Mouse (Mus musculus): ENCODE data around the gene Angptl8. TPM values are rescaled to one million over a fixed set of nuclear protein-coding genes. Genes with fewer than 3 reads are reported as not detected.
A peak's percentile ranks its signal among the peaks of the same experiment; 100 is the strongest.

Gene Angptl8
- total RNA-seq, 2 experiments from 2014 or later, result not detected

GRCm38 (mm10) chr9:21870879-21871524, 35.7 kb downstream of the Angptl8 start:
- intact Hi-C loops (cut with DNase I; ENCODE audit: low total_unique reads), result loop anchor here (5.0 to 10.0 kb wide), 4 partner anchors 34 to 266 kb away; partner anchors contain the start of gene Angptl8
- DNase-seq, result peak; percentile 32

- intact Hi-C loops (cut with DNase I; ENCODE audit: low total_unique reads), result loop anchor here (5.0 to 10.0 kb wide), 4 partner anchors 35 to 267 kb away; partner anchors contain the start of gene Angptl8
- no peak for DNase-seq
Observed at GRCm38 (mm10) chr9:21872204-21872603, 36.9 kb downstream of the Angptl8 start.

- DNase-seq, result no peak
- intact Hi-C loops (cut with DNase I; ENCODE audit: low total_unique reads), result loop anchor here (10.0 kb wide), 3 partner anchors 132 to 272 kb away; no protein-coding TSS in a partner anchor
Observed at GRCm38 (mm10) chr9:21876601-21877000, 41.3 kb downstream of the Angptl8 start.

Small RNA genes lying within 50 kb of the gene (microRNA-seq; reads per million reads assigned to microRNA genes)
- 3.5 to 6.4 reads per million in 2 experiments for gene Mir7083

Other genes with a start within 250 kb of the Angptl8 start
- 10 to 100 TPM; 41.4 to 44.5 TPM for gene Timm29, start 242.8 kb upstream of the Angptl8 start, total RNA-seq (2021)
- gene Yipf2, start 242.7 kb upstream of the Angptl8 start, total RNA-seq (2021), result 1 to 10 TPM; 4.6 to 5.8 TPM
- gene Smarca4, start 219.3 kb upstream of the Angptl8 start, total RNA-seq (2021), result 10 to 100 TPM; 42.5 to 49.8 TPM
- 1 to 10 TPM; 4.5 to 9.5 TPM for gene Ldlr, start 112.0 kb upstream of the Angptl8 start, total RNA-seq (2021)
- 1 to 10 TPM; 3.2 to 3.6 TPM for gene Spc24, start 75.2 kb upstream of the Angptl8 start, total RNA-seq (2021)
- 10 to 100 TPM; 17.9 to 21.2 TPM for gene Kank2, start 36.8 kb upstream of the Angptl8 start, total RNA-seq (2021)
- 10 to 100 TPM; 18.8 to 24.7 TPM for gene Dock6, start 17.1 kb downstream of the Angptl8 start, total RNA-seq (2021)
- 1 to 10 TPM; 4.1 to 6.6 TPM for gene Rab3d, start 82.7 kb downstream of the Angptl8 start, total RNA-seq (2021)
- under 1 TPM; 0.33 TPM for gene Ccdc159, start 92.0 kb downstream of the Angptl8 start, total RNA-seq (2021)
- gene Tmem205, start 92.0 kb downstream of the Angptl8 start, total RNA-seq (2021), result 10 to 100 TPM; 13.7 to 14.2 TPM
- 1 to 10 TPM; 1.4 TPM for gene Plppr2, start 101.5 kb downstream of the Angptl8 start, total RNA-seq (2021)
- gene Swsap1, start 120.2 kb downstream of the Angptl8 start, total RNA-seq (2021), result 1 to 10 TPM; 2.7 to 3.6 TPM
- gene Epor, start 128.0 kb downstream of the Angptl8 start, total RNA-seq (2021), result 1 to 10 TPM; 1.3 to 2.2 TPM
- gene Rgl3, start 153.9 kb downstream of the Angptl8 start, total RNA-seq (2021), result under 1 TPM; 0.18 to 0.21 TPM
- gene Ccdc151, start 167.1 kb downstream of the Angptl8 start, total RNA-seq (2021), result not detected
- 10 to 100 TPM; 28.6 to 29.8 TPM for gene Prkcsh, start 167.3 kb downstream of the Angptl8 start, total RNA-seq (2021)
- under 1 TPM; 0.14 to 0.73 TPM for gene Elavl3, start 216.5 kb downstream of the Angptl8 start, total RNA-seq (2021)
- not detected for gene Gm49318, start 235.7 kb downstream of the Angptl8 start, total RNA-seq (2021)
- gene Zfp653, start 235.9 kb downstream of the Angptl8 start, total RNA-seq (2021), result 1 to 10 TPM; 2.6 to 3.2 TPM
- 10 to 100 TPM; 68.5 to 72.2 TPM for gene Ecsit, start 249.9 kb downstream of the Angptl8 start, total RNA-seq (2021)